Mouse (Mus musculus): ENCODE measurements around the gene Slc25a35. TPM values are rescaled to one million over a fixed set of nuclear protein-coding genes. Genes with fewer than 3 reads are reported as not detected.
A peak's percentile ranks its signal among the peaks of the same experiment; 100 is the strongest.
"Not testable (repeated sequence)": the region's sequence is repeated elsewhere in the genome, so short reads cannot be mapped to it uniquely, and the experiment has no call there.

The Slc25a35 gene
- 3.8 TPM in 1 of 2 replicates, not detected in the other for total RNA-seq (2015; ENCODE audit: low replicate concordance)
- 0.26 TPM in 1 of 2 replicates, not detected in the other for total RNA-seq (2017; ENCODE audit: low replicate concordance)

DNA sequence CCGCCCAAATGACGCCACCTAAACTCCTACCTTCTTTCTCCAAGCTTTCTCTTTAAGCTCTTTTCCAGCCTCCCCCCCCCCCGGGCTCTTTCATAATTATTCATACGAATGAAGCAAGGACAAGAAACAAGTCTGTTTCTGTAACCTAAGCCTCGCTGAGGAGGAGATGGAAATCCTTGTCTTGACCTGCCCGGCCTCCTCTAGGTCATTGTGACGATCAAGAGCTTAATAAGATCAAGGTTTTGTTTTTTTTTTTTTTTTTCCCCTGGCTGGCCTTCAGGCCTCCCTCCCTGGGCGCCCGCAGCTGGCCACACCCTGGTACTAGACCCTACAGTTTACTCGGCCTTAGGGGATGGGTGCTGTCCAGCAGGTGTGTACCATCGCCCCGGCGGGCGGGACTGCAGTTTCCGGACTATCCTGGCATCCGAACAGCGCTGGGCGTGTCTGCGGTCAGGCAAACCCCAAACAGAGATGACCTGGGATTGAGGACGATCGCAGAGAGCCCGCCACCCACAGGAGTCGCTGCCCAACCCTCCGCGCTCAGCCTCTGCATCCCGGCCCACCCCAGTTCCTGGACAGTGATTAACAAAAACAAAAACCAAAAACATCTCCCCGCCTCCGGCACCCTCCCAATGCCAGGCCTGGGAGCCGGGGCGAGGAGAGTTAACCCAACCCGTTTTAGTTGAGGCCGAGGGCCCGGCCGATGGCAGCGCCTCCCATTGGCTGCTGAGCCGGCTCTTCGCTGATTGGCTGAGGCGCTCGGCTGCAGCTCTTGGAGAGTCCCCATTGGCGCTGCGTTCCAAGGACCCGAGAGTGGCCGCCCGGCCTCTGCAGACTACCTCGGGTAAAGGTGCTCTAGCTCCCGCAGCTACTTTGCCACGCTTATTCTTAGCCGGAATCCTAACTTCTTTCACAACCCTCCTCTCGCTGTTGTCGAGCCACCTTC is at the start of gene Slc25a35:
Gene Slc25a35 (plus strand): TSS at position 795 of the 946 bp plus-strand sequence.
- peak; percentile 98 for ATAC-seq (replicated peaks; ENCODE audit: low FRiP score, poor library complexity, severe bottlenecking)

DNA sequence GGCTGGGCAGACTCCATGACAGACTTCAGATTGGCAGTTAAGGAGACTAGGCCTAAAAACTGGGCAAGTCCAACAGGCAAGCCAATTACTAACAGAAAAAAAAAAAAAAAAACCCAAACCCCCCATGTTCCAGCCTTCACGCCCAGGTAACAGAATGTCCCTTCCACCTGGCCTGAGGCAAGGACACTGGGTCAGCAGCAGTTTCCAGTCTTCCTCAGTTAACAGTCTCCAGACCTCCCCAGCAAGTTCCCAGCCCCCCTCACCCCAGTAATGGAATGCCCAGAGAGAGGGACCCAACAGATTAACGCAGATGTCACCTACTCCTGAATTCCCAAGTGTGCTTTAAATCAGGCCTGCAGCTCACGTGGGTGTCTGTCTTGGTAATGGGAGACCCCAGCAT is 44.7 kb upstream of the Slc25a35 start:
- ATAC-seq (replicated peaks; ENCODE audit: low FRiP score, poor library complexity, severe bottlenecking): no peak

DNA sequence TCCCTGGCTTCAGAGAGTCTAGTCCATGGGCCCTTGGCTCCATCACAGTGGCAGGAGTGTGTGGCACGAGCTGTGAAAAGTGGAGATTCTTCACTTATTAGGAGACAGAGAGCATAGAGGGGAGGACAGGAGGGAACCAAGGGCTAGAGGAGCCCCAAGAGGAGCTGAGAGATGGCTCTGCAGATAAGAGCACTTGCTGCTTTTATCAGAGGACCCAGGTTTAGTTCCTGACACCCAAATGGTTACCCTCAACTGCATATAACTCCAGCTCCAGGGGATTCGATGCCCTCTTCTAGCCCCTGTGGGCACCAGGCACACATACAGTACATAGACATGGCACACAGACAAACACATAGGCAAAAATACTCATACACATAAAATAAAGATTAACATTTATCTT is 43.2 kb upstream of the Slc25a35 start:
- ATAC-seq (replicated peaks; ENCODE audit: low FRiP score, poor library complexity, severe bottlenecking): no peak

DNA sequence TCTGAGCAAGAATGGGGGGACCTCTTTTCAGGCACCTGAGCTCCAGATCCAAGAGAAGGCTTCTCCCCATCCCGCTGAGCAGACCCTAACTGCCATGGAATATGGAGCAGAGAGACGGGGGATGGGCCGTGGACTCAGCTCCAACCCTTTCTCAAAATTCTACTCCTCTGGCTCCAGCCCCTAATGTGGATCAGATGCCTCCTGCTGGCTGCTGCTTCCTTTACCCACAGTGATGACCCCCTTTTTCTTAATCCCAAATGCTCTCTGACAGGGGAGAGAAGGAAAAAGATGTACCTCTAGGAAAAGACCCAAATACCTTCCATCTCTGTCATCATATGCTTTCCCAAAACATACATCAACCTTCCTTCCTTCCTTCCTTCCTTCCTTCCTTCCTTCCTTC is 41.0 kb upstream of the Slc25a35 start, which contains the start of gene Odf4:
Gene Odf4 (minus strand): TSS at position 101 of the 400 bp plus-strand sequence.
- ATAC-seq (replicated peaks; ENCODE audit: low FRiP score, poor library complexity, severe bottlenecking): no peak

DNA sequence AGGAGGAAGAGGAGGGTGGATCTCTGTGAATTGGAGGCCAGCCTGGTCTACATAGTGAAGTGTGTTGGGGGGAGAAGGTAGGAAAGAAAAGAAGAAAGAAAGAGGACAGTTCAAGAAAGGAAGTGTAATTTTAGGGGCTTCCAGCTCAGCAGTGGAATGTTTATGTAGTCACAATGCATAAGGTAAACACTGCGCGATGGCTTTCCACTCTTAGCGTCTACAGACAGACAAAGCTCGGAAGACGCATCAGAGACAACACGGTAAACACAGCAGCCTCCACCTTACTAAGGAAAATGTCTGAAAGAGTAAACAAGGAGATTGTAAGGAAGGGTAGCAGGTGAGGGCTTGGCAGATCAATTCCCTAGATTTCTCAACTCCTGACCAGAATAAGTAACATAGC is 38.0 kb upstream of the Slc25a35 start:
- no peak for ATAC-seq (replicated peaks; ENCODE audit: low FRiP score, poor library complexity, severe bottlenecking)

DNA sequence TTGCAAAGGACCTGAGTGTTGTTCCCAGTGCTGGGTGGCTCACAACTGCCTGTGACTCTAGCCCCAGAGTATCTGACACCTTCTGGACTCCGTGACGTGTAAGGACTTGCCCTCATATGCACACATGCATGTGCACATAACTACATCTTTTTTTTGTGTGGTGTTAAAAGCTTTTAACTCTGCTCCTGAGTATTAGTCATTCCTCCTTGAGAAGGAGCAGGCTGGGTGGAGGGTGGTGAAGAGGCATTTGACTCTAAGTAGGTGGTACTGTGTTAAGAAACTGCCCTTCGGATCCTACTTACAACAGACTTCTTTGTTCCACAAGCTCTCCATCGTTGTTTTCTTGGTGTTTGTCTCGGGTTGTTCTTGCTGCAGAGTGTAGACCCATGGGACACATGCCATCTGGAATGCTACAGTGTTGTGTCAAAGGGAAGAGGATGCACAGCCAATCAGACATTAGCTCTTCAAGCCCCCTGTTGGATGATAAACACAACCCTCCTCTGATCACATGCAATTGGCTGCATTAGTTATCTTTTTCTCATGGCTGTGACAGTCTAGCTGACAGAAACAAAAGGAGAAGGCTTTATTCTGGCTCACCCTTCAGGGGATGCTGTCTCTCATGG is 33.9 kb upstream of the Slc25a35 start:
- ATAC-seq (replicated peaks; ENCODE audit: low FRiP score, poor library complexity, severe bottlenecking): no peak

DNA sequence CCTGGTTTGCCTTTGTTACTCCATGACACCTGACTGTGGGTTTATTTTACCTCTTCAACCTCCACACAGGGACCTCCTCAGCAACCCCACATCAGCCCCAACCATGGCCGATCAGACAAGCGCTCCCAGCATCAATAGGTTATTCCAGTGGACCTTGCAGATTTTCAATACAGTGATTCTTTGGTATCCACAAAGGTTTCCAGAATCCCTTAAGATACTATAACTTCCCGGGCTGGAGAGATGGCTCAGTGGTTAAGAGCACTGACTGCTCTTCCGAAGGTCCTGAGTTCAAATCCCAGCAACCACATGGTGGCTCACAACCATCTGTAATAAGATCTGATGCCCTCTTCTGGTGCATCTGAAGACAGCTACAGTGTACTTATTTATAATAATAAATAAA is 31.0 kb upstream of the Slc25a35 start:
- not testable (repeated sequence) for ATAC-seq (replicated peaks; ENCODE audit: low FRiP score, poor library complexity, severe bottlenecking)

DNA sequence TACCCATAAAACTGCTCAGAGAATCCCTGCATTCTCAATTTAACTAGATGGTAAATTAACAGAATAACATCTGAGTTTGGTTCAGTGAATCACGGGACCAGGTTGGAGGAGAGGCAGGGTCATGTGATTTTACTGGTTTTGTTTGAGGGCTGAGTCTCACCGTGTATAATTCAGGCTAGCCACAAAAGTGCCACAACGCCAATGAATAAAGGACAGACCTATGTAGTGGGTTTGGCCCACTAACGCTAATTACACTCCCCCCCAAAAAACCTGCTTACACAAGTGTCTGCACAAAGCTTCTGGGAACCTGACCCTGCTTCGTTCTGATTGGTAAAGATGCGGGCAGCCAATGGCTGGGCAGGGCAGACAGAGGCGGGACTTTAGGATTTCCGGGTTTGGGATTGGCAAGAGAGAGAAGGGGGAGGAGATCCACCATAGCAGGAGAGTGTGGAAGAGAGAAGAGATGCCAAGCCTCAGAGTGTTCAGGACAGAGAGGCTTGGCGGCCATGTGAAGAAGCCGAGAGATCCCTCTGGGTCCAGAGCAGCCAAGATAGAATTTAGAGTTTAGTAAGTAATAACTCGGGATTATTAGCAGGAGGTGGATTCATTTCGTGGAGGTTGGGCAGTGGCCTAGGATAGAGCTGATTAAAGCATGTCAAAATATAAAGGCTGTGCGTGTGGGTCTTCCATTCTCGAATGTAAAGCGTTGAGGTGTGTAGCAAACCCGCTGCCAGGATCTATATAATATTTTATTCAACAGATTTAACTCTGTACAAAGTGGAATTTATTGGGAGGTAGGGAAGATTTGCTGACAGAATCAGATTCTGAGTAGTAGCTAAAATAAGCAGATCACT is 28.3 kb upstream of the Slc25a35 start:
- peak; percentile 96 for ATAC-seq (replicated peaks; ENCODE audit: low FRiP score, poor library complexity, severe bottlenecking)

DNA sequence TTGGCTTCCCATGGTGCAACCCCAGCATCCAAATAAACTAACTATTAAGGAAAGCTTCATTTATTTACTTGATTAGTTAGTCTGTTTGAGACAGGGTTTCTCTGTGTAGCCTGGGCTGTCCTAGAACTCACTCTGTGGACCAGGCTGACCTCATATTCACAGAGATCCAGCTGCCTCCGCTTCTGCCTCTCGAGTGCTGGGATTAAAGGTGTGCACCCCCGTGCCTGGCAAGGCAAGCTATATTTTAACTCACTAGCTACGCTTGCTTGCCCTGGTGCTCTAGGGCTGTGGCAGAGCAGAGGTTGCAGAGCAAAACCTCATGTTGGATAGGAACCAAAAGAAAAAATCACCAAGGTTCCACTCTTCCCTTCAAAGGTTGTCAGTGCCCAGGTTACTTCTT is 27.4 kb upstream of the Slc25a35 start:
- ATAC-seq (replicated peaks; ENCODE audit: low FRiP score, poor library complexity, severe bottlenecking): no peak

DNA sequence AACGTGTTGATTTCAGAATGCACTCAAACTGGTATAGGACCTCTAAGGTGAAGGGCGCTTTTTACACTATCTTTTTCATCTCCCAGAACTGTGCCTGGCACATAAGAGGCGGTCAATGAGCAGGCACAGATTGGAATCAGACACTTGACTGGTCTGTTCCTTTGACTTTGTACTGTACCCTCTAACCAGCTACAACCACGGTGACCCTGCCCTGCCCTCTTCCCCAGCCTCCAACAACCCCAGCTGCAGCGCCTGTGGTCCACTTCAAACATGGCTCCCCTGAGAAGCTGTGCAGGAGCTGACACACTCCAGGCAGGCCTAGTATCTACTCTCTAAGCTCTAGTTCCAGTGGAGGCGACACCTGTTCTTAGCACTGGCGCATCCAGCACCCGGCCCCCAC is 25.2 kb upstream of the Slc25a35 start:
- no peak for ATAC-seq (replicated peaks; ENCODE audit: low FRiP score, poor library complexity, severe bottlenecking)

DNA sequence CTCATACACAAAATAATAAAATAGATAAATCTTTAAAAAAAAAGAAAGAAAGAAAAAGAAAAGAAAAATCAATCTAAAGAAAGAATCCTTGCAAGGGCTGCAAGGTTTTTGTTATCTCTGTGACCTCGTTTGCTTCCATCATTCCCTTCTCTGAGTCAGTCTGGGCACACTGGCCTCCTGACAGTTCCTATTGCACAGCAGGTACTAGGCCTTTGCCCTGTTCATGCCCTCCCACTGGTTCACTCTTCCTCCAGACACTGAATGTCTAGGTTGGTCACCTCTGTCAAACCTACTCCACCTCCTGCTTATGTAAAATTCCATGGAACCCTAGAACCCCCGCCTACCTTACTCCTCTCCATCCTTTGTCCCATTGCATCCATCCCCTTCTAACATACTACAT is 22.7 kb upstream of the Slc25a35 start:
- ATAC-seq (replicated peaks; ENCODE audit: low FRiP score, poor library complexity, severe bottlenecking): no peak

DNA sequence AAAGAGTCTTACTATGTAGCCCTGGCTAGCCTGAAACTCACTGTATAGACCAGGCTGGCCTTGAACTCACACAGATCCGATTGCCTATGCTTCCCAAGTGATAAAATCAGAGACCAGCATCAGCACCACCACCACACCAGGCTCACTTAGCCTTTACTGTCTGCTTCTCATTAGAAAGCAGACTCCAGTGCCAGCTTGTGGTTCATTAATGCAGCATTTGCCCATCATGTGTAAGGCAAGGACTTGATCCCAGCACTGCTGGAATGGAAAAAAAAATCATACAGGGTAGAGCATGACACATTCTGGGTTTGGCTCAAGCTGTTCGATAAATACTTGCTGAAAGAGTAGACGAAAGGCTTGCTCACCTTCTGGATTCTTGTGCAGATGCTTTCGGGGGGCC is 21.9 kb upstream of the Slc25a35 start:
- no peak for ATAC-seq (replicated peaks; ENCODE audit: low FRiP score, poor library complexity, severe bottlenecking)

DNA sequence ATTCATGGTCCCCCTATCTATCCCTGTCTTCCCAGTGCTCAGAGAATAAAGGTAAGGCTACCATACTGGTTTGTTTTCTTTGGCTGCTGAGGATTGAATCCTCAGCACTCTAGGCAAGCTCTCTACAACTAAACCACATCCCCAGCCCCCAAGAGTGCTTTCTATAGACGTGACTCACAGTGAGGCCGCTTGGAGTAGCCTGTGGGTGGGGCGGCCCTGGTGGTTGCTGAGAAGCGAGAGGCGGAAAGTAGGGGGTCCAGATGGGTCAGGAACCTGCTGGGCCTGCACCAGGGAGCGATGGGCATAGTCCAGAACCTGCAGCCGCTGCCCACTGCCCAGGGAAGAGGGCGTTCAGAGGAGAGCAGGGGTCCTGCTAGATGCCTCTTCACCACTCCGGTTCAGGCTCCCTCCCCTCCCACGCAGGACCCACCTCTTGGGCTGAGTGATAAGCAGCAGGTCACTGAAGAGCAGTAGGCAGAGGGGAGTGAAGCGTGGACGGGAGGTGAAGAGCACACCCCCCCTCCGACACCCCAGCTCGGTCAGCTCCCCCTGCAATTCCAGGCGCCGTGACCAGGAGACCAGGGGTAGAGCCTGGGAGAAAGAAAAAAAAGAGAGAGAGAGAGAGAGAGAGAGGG is 21.0 kb upstream of the Slc25a35 start:
- ATAC-seq (replicated peaks; ENCODE audit: low FRiP score, poor library complexity, severe bottlenecking): no peak

DNA sequence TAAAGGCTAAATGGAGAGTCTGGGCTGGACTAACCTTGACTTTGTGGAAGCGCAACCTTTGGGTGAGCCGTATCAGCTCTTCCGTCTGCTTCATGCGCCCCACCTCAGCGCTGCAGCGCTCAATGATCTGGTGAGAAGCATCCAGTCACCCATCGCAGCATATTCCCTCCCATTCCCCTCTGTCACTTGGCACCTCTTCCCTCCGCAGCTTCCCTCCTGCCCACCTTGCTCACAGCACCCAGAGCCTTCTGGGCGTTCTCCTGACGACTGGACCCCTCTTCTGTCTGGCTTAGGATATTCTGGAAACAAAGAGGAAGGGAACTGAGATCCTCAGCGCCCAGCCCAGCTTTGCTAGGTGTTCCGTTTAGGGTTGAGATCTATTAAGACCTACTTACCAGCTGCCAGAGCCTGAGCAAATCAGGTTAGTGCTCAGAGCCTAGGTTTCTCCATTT is 20.4 kb upstream of the Slc25a35 start:
- no peak for ATAC-seq (replicated peaks; ENCODE audit: low FRiP score, poor library complexity, severe bottlenecking)

DNA sequence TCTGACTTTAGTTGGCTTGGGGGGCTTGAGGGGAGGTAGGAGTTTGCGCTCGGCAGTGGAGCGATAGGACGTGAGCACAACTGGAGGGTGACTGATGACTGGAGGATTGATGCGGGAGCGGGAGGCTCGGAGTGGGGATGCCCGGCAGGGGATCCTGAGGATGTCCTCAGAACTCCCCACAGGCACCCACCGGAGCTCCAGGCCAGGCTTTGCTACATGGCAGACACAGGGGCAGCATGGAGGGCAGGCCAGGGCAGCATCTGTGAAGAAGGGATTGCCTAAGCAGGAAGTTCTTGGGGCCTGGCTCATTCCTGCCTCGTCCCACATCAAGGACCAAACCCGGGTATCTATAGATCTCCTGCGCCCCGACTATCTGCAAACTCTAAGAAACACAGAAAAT is 14.0 kb upstream of the Slc25a35 start:
- no peak for ATAC-seq (replicated peaks; ENCODE audit: low FRiP score, poor library complexity, severe bottlenecking)

DNA sequence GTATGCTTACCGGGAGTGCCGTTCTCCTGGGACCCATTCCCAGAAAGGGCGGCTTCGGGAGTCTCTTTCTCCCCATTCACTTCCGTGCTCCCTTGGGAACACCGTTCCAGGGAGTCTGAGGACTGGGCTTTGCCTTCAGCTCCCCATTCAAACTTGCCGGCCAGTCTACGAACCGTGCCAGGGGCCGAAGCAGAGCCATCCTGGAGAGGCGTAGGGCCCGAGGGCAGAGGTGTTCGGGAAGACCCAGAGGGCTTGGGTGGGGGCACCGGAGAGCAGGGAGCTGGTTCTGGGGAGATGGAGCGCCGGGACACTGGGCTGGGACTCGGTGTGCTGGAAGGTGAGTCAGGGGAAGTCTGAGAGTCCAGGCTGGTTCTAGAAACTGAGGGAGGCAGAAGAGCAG is 13.5 kb upstream of the Slc25a35 start:
- ATAC-seq (replicated peaks; ENCODE audit: low FRiP score, poor library complexity, severe bottlenecking): no peak

DNA sequence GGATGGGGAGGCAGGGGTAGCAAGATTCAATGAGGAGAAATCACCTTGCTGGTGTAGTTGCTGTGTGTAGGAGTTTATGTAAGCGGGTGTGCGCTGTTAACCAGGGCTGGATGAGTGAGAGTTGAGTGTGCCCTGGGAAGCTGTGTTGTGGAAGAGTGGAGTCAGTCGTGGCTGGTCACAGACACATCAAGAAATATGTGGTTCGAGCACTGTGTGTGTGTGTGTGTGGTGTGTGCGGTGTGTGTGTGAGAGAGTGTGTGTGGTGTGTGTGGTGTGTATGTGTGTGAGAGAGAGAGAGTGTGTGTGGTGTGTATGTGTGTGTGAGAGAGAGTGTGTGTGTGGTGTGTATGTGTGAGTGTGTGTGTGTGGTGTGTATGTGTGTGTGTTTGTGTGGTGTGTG is 12.5 kb upstream of the Slc25a35 start:
- no peak for ATAC-seq (replicated peaks; ENCODE audit: low FRiP score, poor library complexity, severe bottlenecking)

DNA sequence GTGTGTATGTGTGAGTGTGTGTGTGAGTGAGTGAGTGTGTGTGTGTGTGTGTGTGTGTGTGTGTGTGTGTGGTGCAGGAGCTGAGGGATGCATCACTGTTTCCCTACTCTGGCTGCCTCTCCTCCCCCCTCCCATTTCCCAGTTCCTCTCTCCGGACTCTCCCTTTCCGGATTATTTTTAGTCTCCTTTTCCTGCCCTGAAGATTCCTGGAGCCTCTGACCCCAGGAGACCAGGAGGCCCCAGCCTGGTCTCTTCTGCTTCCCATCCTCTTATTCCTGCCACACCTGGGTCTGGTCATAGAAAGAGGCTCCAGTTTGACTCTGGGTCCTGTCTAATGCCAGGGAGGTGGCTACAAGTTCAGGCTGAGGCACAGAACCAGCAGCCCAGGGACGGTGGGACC is 11.8 kb upstream of the Slc25a35 start:
- no peak for ATAC-seq (replicated peaks; ENCODE audit: low FRiP score, poor library complexity, severe bottlenecking)

DNA sequence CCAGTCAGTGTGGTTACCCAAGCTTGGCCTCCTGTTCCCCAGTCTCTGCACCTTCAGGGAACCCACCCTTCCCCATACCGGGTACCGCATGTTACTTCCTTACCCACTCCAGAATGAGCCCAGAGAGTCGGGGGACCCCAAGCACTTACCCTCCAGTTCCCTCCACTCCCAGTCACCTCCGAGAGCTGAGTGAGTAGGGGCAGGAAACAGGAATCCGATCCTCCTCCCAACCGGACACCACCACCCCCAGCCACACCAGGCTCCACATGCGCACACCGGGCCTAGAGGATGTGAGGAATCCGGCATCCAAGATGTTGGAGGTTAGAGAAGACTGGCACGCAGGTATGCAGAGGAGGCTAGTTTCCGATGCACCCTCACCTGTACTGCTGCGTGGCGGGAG is 11.2 kb upstream of the Slc25a35 start:
- no peak for ATAC-seq (replicated peaks; ENCODE audit: low FRiP score, poor library complexity, severe bottlenecking)

DNA sequence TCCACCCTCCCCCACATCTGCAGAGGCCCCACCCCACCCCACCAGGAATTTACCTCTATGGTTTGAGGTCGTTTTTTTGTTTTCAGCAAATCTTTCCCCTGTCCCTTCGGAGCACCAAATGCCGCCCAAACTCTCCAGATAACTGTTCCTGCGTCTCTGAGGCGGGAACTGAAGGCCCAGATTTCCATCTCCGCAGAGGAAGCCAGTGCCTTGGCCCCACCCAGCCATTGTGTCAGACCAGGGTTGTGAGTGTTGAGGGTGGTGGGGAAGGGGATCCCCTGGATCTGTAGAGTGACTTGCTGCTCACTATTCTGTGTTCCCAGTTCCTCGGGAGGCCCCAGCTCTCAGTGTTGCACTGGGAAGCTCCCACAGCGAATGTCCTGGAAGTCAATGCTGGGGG is 10.6 kb upstream of the Slc25a35 start, which contains the start of gene Arhgef15:
Gene Arhgef15 (minus strand): TSS at position 173 of the 400 bp plus-strand sequence.
- no peak for ATAC-seq (replicated peaks; ENCODE audit: low FRiP score, poor library complexity, severe bottlenecking)
